Mouse (Mus musculus): ENCODE data around the gene Nfyc. TPM values are rescaled to one million over a fixed set of nuclear protein-coding genes. Genes with fewer than 3 reads are reported as not detected.

Nfyc gene
- polyA plus RNA-seq (2014; fragmentation: Nextera tagmentation; extraction: Ambion mirVana), result 101 and 109 TPM in 2 replicates

DNA sequence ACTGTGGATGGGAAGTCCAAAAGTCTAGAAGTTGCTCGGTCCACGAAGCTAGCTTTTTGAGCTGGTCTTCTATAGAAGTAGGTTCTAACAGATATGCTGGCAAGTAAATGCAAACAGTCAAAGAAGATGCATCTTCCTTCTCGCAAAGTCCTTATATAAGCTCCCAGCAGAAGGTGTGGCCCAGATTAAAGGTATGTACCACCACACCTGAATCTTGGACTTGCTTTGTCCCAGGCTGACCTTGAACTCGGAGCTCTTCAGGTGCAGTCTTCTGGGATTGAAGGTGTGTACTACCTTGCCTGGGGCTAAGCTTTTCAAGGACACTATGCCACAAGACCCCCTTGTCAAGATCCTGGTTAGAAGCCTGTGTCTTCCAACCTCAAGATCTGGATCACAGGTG lies at the start of gene Nfyc:
Gene Nfyc, minus strand, starts transcription at position 101 of the 400 bp plus-strand sequence.
- no peaks in the 10 kb centered on the region for H3K4me1 ChIP-seq (replicated peaks; ENCODE audit: control insufficient read depth, insufficient read depth, low read length)
- no peak for ATAC-seq (replicated peaks; ENCODE audit: low FRiP score, low TSS enrichment, low read depth)
- H3K9ac ChIP-seq (ENCODE audit: low read length), result no peak within 1 kb of the TSS
- whole genome bisulfite sequencing, result 87% methylated on average over 4 of the region's 4 CpGs
- no peaks in the 10 kb centered on the region for H3K36me3 ChIP-seq (ENCODE audit: control insufficient read depth, insufficient read depth, low read length)
- H3K4me2 ChIP-seq (ENCODE audit: low read length), result no peak within 1 kb of the TSS
- H3K4me3 ChIP-seq (ENCODE audit: low read depth, low read length), result no peak within 1 kb of the TSS
- DNase-seq (ENCODE audit: low spot score), result no peak
- no peak within 1 kb of the TSS for H3K27ac ChIP-seq (ENCODE audit: low read depth)
- no peaks in the 10 kb centered on the region for H3K27me3 ChIP-seq (replicated peaks; ENCODE audit: control insufficient read depth, insufficient read depth, low read length)
- H3K9me3 ChIP-seq (ENCODE audit: control insufficient read depth, low read length), result no peaks in the 10 kb centered on the region

DNA sequence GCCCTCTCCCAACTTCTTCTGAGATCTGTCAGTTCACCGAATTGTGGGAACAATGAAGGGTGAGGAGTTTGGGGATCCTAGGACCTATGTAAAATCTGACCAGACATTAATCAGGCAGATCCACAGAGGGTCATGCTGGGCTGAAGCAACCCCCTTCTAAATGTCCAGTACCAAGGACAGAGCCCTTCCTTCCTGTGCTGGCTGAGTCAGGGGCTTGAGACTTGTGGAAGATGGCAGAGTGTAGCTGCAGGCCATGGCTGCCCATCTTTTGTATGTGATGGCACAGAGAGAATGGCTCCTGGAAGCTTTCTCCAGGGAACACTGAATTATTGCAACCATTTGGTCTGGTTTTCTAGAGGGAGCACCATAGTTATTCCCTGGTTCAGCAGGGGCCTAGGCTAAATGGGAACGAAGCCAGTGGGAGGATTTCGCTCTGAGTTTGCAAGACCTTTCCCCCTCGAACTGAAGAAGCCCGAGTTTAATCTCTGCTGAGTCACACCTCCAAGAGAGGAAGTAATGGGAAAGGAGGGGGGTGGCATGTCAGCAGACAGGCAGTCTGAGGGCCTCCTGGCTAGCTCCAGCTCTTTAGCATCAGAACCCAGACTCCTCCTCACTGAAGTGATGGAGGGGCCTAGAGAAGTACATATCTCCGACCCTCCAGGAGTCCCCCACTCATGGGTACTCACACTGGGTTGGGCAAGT lies 49.5 kb upstream of the Nfyc start:
- no peak for ATAC-seq (replicated peaks; ENCODE audit: low FRiP score, low TSS enrichment, low read depth)
- no peaks in the 10 kb centered on the region for H3K27me3 ChIP-seq (replicated peaks; ENCODE audit: control insufficient read depth, insufficient read depth, low read length)
- H3K9ac ChIP-seq (ENCODE audit: low read length), result no peak overlapping the region
- DNase-seq (ENCODE audit: low spot score), result no peak
- no peak overlapping the region for H3K4me2 ChIP-seq (ENCODE audit: low read length)
- H3K9me3 ChIP-seq (ENCODE audit: control insufficient read depth, low read length), result no peaks in the 10 kb centered on the region
- no peak overlapping the region for H3K4me3 ChIP-seq (ENCODE audit: low read depth, low read length)
- no peaks in the 10 kb centered on the region for H3K36me3 ChIP-seq (ENCODE audit: control insufficient read depth, insufficient read depth, low read length)
- peaks cover 6% of the 10 kb centered on the region; the same call in 1 of the 2 replicates for H3K4me1 ChIP-seq (replicated peaks; ENCODE audit: control insufficient read depth, insufficient read depth, low read length)
- no peak overlapping the region for H3K27ac ChIP-seq (ENCODE audit: low read depth)
- 54% methylated on average over 6 of the region's 6 CpGs for WGBS

- no peaks in the 10 kb centered on the region for H3K4me1 ChIP-seq (replicated peaks; ENCODE audit: control insufficient read depth, insufficient read depth, low read length)
- ATAC-seq (replicated peaks; ENCODE audit: low FRiP score, low TSS enrichment, low read depth) (no peak), DNase-seq (ENCODE audit: low spot score) (no peak)
- H3K27ac ChIP-seq (ENCODE audit: low read depth), result no peak overlapping the region
- no peak overlapping the region for H3K9ac ChIP-seq (ENCODE audit: low read length)
- no peak overlapping the region for H3K4me2 ChIP-seq (ENCODE audit: low read length)
- H3K4me3 ChIP-seq (ENCODE audit: low read depth, low read length), result no peak overlapping the region
- no peaks in the 10 kb centered on the region for H3K9me3 ChIP-seq (ENCODE audit: control insufficient read depth, low read length)
- no peaks in the 10 kb centered on the region for H3K27me3 ChIP-seq (replicated peaks; ENCODE audit: control insufficient read depth, insufficient read depth, low read length)
- 21% methylated on average over 4 of the region's 4 CpGs for WGBS
- H3K36me3 ChIP-seq (ENCODE audit: control insufficient read depth, insufficient read depth, low read length), result no peaks in the 10 kb centered on the region
These were observed 48.0 kb upstream of the Nfyc start for GRCm38 (mm10) chr4:120879386-120879785.

DNA sequence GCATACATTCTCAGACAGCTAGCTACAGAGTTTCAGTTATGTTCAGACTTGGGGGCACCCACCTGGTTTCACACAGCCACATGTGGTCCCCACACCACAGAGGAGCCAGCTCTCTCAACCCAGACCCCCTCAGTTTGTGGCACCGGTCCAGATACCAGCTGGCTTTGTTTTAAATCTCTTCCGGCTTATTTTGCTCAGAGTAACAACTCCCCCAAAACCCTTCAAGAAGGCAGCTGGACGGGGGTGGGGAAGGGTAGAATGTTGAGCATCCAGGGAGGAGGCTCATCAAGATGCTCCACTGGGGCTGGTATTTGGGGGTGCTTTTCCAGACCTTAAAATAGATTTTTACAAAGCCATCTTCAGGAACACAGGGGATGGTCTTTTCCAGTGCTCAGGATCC lies 47.4 kb upstream of the Nfyc start:
- WGBS, result 52% methylated on average over 3 of the region's 3 CpGs
- ATAC-seq (replicated peaks; ENCODE audit: low FRiP score, low TSS enrichment, low read depth) (no peak), DNase-seq (ENCODE audit: low spot score) (no peak)
- Histone ChIP-seq H3K27ac (ENCODE audit: low read depth) (no peak overlapping the region), H3K9ac (ENCODE audit: low read length) (no peak overlapping the region), H3K36me3 (ENCODE audit: control insufficient read depth, insufficient read depth, low read length) (no peaks in the 10 kb centered on the region), H3K4me3 (ENCODE audit: low read depth, low read length) (no peak overlapping the region), H3K9me3 (ENCODE audit: control insufficient read depth, low read length) (no peaks in the 10 kb centered on the region), H3K4me2 (ENCODE audit: low read length) (no peak overlapping the region), H3K4me1 (replicated peaks; ENCODE audit: control insufficient read depth, insufficient read depth, low read length) (no peaks in the 10 kb centered on the region), H3K27me3 (replicated peaks; ENCODE audit: control insufficient read depth, insufficient read depth, low read length) (no peaks in the 10 kb centered on the region)

GRCm38 (mm10) chr4:120875961-120876360 lies 44.6 kb upstream of the Nfyc start:
- DNase-seq (ENCODE audit: low spot score) (no peak), ATAC-seq (replicated peaks; ENCODE audit: low FRiP score, low TSS enrichment, low read depth) (no peak)
- no peak overlapping the region for H3K9ac ChIP-seq (ENCODE audit: low read length)
- WGBS, result 67% methylated on average over 3 of the region's 3 CpGs
- H3K4me2 ChIP-seq (ENCODE audit: low read length), result no peak overlapping the region
- H3K4me3 ChIP-seq (ENCODE audit: low read depth, low read length), result no peak overlapping the region
- no peaks in the 10 kb centered on the region for H3K36me3 ChIP-seq (ENCODE audit: control insufficient read depth, insufficient read depth, low read length)
- H3K27ac ChIP-seq (ENCODE audit: low read depth), result no peak overlapping the region
- H3K9me3 ChIP-seq (ENCODE audit: control insufficient read depth, low read length), result no peaks in the 10 kb centered on the region
- no peaks in the 10 kb centered on the region for H3K4me1 ChIP-seq (replicated peaks; ENCODE audit: control insufficient read depth, insufficient read depth, low read length)
- H3K27me3 ChIP-seq (replicated peaks; ENCODE audit: control insufficient read depth, insufficient read depth, low read length), result no peaks in the 10 kb centered on the region

- DNase-seq (ENCODE audit: low spot score), result no peak
- no peak overlapping the region for H3K27ac ChIP-seq (ENCODE audit: low read depth)
- no peak for ATAC-seq (replicated peaks; ENCODE audit: low FRiP score, low TSS enrichment, low read depth)
- H3K4me1 ChIP-seq (replicated peaks; ENCODE audit: control insufficient read depth, insufficient read depth, low read length), result no peaks in the 10 kb centered on the region
- 63% methylated on average over 7 of the region's 7 CpGs for WGBS
- H3K9me3 ChIP-seq (ENCODE audit: control insufficient read depth, low read length), result no peaks in the 10 kb centered on the region
- no peak overlapping the region for H3K9ac ChIP-seq (ENCODE audit: low read length)
- H3K27me3 ChIP-seq (replicated peaks; ENCODE audit: control insufficient read depth, insufficient read depth, low read length), result no peaks in the 10 kb centered on the region
- H3K36me3 ChIP-seq (ENCODE audit: control insufficient read depth, insufficient read depth, low read length), result no peaks in the 10 kb centered on the region
- H3K4me2 ChIP-seq (ENCODE audit: low read length), result no peak overlapping the region
- H3K4me3 ChIP-seq (ENCODE audit: low read depth, low read length), result no peak overlapping the region
These were observed 38.9 kb upstream of the Nfyc start for GRCm38 (mm10) chr4:120870262-120870748.

- no peaks in the 10 kb centered on the region for H3K9me3 ChIP-seq (ENCODE audit: control insufficient read depth, low read length)
- no peak for ATAC-seq (replicated peaks; ENCODE audit: low FRiP score, low TSS enrichment, low read depth)
- WGBS, result 69% methylated on average over 3 of the region's 3 CpGs
- no peak for DNase-seq (ENCODE audit: low spot score)
- H3K27ac ChIP-seq (ENCODE audit: low read depth), result no peak overlapping the region
- H3K27me3 ChIP-seq (replicated peaks; ENCODE audit: control insufficient read depth, insufficient read depth, low read length), result no peaks in the 10 kb centered on the region
- H3K4me1 ChIP-seq (replicated peaks; ENCODE audit: control insufficient read depth, insufficient read depth, low read length), result no peaks in the 10 kb centered on the region
- H3K4me3 ChIP-seq (ENCODE audit: low read depth, low read length), result no peak overlapping the region
- H3K36me3 ChIP-seq (ENCODE audit: control insufficient read depth, insufficient read depth, low read length), result no peaks in the 10 kb centered on the region
- no peak overlapping the region for H3K4me2 ChIP-seq (ENCODE audit: low read length)
- no peak overlapping the region for H3K9ac ChIP-seq (ENCODE audit: low read length)
These were observed 37.6 kb upstream of the Nfyc start for GRCm38 (mm10) chr4:120868988-120869387.

- H3K27ac ChIP-seq (ENCODE audit: low read depth), result no peak overlapping the region
- no peaks in the 10 kb centered on the region for H3K9me3 ChIP-seq (ENCODE audit: control insufficient read depth, low read length)
- no peaks in the 10 kb centered on the region for H3K36me3 ChIP-seq (ENCODE audit: control insufficient read depth, insufficient read depth, low read length)
- no peak overlapping the region for H3K4me3 ChIP-seq (ENCODE audit: low read depth, low read length)
- H3K4me1 ChIP-seq (replicated peaks; ENCODE audit: control insufficient read depth, insufficient read depth, low read length), result no peaks in the 10 kb centered on the region
- no peak for ATAC-seq (replicated peaks; ENCODE audit: low FRiP score, low TSS enrichment, low read depth)
- no peak overlapping the region for H3K9ac ChIP-seq (ENCODE audit: low read length)
- H3K4me2 ChIP-seq (ENCODE audit: low read length), result no peak overlapping the region
- H3K27me3 ChIP-seq (replicated peaks; ENCODE audit: control insufficient read depth, insufficient read depth, low read length), result no peaks in the 10 kb centered on the region
- WGBS, result 75% methylated on average over 5 of the region's 5 CpGs
- DNase-seq (ENCODE audit: low spot score), result no peak
These were observed 36.9 kb upstream of the Nfyc start for GRCm38 (mm10) chr4:120868246-120868645.

- no peaks in the 10 kb centered on the region for H3K36me3 ChIP-seq (ENCODE audit: control insufficient read depth, insufficient read depth, low read length)
- H3K4me2 ChIP-seq (ENCODE audit: low read length), result no peak overlapping the region
- DNase-seq (ENCODE audit: low spot score) (peak; percentile 89), ATAC-seq (replicated peaks; ENCODE audit: low FRiP score, low TSS enrichment, low read depth) (peak; percentile 64; the same call in 1 of the 2 replicates)
- no peaks in the 10 kb centered on the region for H3K4me1 ChIP-seq (replicated peaks; ENCODE audit: control insufficient read depth, insufficient read depth, low read length)
- WGBS, result 3% methylated on average over 6 of the region's 6 CpGs
- no peak overlapping the region for H3K9ac ChIP-seq (ENCODE audit: low read length)
- H3K9me3 ChIP-seq (ENCODE audit: control insufficient read depth, low read length), result no peaks in the 10 kb centered on the region
- H3K27ac ChIP-seq (ENCODE audit: low read depth), result no peak overlapping the region
- H3K4me3 ChIP-seq (ENCODE audit: low read depth, low read length), result no peak overlapping the region
- H3K27me3 ChIP-seq (replicated peaks; ENCODE audit: control insufficient read depth, insufficient read depth, low read length), result no peaks in the 10 kb centered on the region
These were observed 34.8 kb upstream of the Nfyc start for GRCm38 (mm10) chr4:120866211-120866610.

All from intestine, embryonic 14.5 days (tissue).